Mouse (Mus musculus): ENCODE results near the gene Wasf1. TPM values are rescaled to one million over a fixed set of nuclear protein-coding genes. Genes with fewer than 3 reads are reported as not detected.

The Wasf1 gene
- total and polyA plus RNA-seq, 3 experiments = 1.6 to 14.4 TPM; not detected in 1

DNA sequence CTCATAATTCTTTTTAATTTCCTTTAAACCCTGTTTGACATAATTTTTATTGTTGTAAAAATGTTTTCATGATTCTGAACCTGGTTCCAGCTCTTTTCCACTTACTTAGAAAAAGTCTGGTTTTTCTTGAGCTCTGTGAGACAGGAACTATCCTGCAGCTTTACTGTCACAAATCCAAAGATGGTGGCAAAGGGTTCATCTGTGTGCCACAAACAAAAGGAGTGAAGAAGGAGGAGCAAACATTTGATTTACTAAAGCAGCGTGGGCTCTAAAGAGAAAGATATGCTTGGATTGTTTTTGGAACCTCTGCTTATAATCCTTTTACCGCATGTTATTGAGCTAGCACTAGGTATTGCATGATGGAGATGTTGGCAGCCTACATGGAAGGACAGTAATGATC is 4.0 kb downstream of the Wasf1 start:
- Histone ChIP-seq H3K27me3 (ENCODE audit: control insufficient read depth in 1 of 2, insufficient read depth in 2 of 2, low read length in 2 of 2) (no peaks in the 10 kb centered on the region), H3K79me2 (ENCODE audit: control insufficient read depth, insufficient read depth, low read length, poor library complexity) (peaks cover 13% of the 10 kb centered on the region), H3K9me3 (replicated peaks; ENCODE audit: insufficient read depth, low read length) (no peaks in the 10 kb centered on the region)

DNA sequence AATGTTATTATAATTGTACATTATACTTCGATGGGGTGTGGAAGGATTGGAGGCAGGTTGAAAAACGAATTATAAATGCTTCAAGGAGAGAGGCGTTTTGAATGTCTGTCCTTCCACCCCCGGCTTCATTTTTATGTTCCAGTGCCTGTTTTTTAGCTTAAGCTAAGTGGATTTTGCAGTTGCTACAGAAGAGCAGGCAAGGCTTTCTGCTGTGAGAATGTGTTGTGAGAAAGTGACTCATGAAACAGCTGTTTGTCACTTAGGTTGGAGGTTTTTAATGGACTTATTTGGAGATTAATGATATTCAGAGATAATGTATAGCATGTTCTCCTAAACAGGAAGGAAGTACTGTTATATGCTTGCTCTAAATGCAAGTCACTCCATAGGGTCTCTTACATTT is 5.9 kb downstream of the Wasf1 start:
- peaks cover 0 to 4% of the 10 kb centered on the region in 2 experiments; a peak in 1 of 4 replicates for H3K4me1 ChIP-seq (ENCODE audit: control insufficient read depth in 1 of 2, insufficient read depth in 2 of 2, low read length in 2 of 2)
- peaks cover 5% of the 10 kb centered on the region for H3K79me2 ChIP-seq (ENCODE audit: control insufficient read depth, insufficient read depth, low read length, poor library complexity)
- no peaks in the 10 kb centered on the region for H3K27me3 ChIP-seq (ENCODE audit: control insufficient read depth in 1 of 2, insufficient read depth in 2 of 2, low read length in 2 of 2)
- no peak overlapping the region for H3K9ac ChIP-seq (ENCODE audit: control insufficient read depth, low read depth, low read length, poor library complexity, severe bottlenecking)
- H3K36me3 ChIP-seq (ENCODE audit: control insufficient read depth in 1 of 2, insufficient read depth in 2 of 2, low read length in 2 of 2) = peaks cover 0 to 8% of the 10 kb centered on the region in 2 experiments; a peak in 2 of 4 replicates
- H3K27ac ChIP-seq (ENCODE audit: control insufficient read depth, low read depth, low read length) = no peak overlapping the region
- H3K4me3 ChIP-seq (ENCODE audit: control insufficient read depth in 1 of 2, insufficient read depth in 1 of 2, low read depth in 2 of 2, low read length in 2 of 2) = no peak overlapping the region
- H3K9me3 ChIP-seq (replicated peaks; ENCODE audit: insufficient read depth, low read length) = no peaks in the 10 kb centered on the region
- DNase-seq (ENCODE audit: low read depth, low spot score) = peak; percentile 11
- TF ChIP-seq CHD1 (IDR thresholded peaks at IDR 0.05; ENCODE audit: low read depth, low read length) = no peak
- no peak for TF ChIP-seq MYC (IDR thresholded peaks at IDR 0.05; ENCODE audit: low read depth, low read length)
- peak; percentile 45; the same call in 1 of the 2 replicates for TF ChIP-seq ETS1 (IDR thresholded peaks at IDR 0.05; ENCODE audit: low read depth, low read length)
- no peak for TF ChIP-seq TAL1 (IDR thresholded peaks at IDR 0.05; ENCODE audit: low read length)
- no peak for TF ChIP-seq NELFE (IDR thresholded peaks at IDR 0.05; ENCODE audit: low read depth, low read length)
- TF ChIP-seq TBP (IDR thresholded peaks at IDR 0.05; ENCODE audit: low read depth, low read length) = no peak
- no peak for TF ChIP-seq MXI1 (IDR thresholded peaks at IDR 0.05; ENCODE audit: low read depth, low read length)
- TF ChIP-seq SMC3 (IDR thresholded peaks at IDR 0.05; ENCODE audit: low read depth, low read length) = no peak
- no peak for TF ChIP-seq POLR2AphosphoS2 (IDR thresholded peaks at IDR 0.05; ENCODE audit: low read length)
- TF ChIP-seq MYB (IDR thresholded peaks at IDR 0.05; ENCODE audit: low read depth, low read length) = no peak
- TF ChIP-seq GATA1 (IDR thresholded peaks at IDR 0.05; ENCODE audit: low read depth, low read length) = no peak
- TF ChIP-seq SIN3A (IDR thresholded peaks at IDR 0.05; ENCODE audit: low read length) = peak; percentile 59
- TF ChIP-seq KAT2A (conservative IDR thresholded peaks at IDR 0.05; ENCODE audit: low read depth, low read length) = no peak

More for the DNA sequence above, 4.0 kb downstream of the Wasf1 start:
- no peak overlapping the region for H3K27ac ChIP-seq (ENCODE audit: control insufficient read depth, low read depth, low read length)
- no peak for DNase-seq (ENCODE audit: low read depth, low spot score)
- TF ChIP-seq TBP (IDR thresholded peaks at IDR 0.05; ENCODE audit: low read depth, low read length) (no peak), POLR2AphosphoS5 (IDR thresholded peaks at IDR 0.05; ENCODE audit: borderline replicate concordance, low read depth, low read length) (no peak), ZC3H11A (IDR thresholded peaks at IDR 0.05; ENCODE audit: low read depth, low read length) (no peak), POLR2AphosphoS2 (IDR thresholded peaks at IDR 0.05; ENCODE audit: low read length) (no peak), BHLHE40 (IDR thresholded peaks at IDR 0.05; ENCODE audit: borderline replicate concordance, low read depth, low read length) (no peak), RAD21 (IDR thresholded peaks at IDR 0.05; ENCODE audit: low read depth, low read length) (no peak), ZMIZ1 (IDR thresholded peaks at IDR 0.05; ENCODE audit: low read depth, low read length) (no peak), CHD2 (IDR thresholded peaks at IDR 0.05; ENCODE audit: low read length) (no peak), USF1 (IDR thresholded peaks at IDR 0.05; ENCODE audit: low read depth, low read length) (no peak), JUND (IDR thresholded peaks at IDR 0.05; ENCODE audit: low read depth, low read length) (no peak), HCFC1 (IDR thresholded peaks at IDR 0.05; ENCODE audit: low read depth, low read length) (no peak), CHD1 (IDR thresholded peaks at IDR 0.05; ENCODE audit: low read depth, low read length) (no peak), RCOR1 (IDR thresholded peaks at IDR 0.05; ENCODE audit: low read depth, low read length) (no peak)
- H3K4me1 ChIP-seq (ENCODE audit: control insufficient read depth in 1 of 2, insufficient read depth in 2 of 2, low read length in 2 of 2) = peaks cover 0 to 4% of the 10 kb centered on the region in 2 experiments; a peak in 1 of 4 replicates
- no peak overlapping the region for H3K4me3 ChIP-seq (ENCODE audit: control insufficient read depth in 1 of 2, insufficient read depth in 1 of 2, low read depth in 2 of 2, low read length in 2 of 2)
- H3K9ac ChIP-seq (ENCODE audit: control insufficient read depth, low read depth, low read length, poor library complexity, severe bottlenecking) = no peak overlapping the region
- H3K36me3 ChIP-seq (ENCODE audit: control insufficient read depth in 1 of 2, insufficient read depth in 2 of 2, low read length in 2 of 2) = peaks cover 0 to 8% of the 10 kb centered on the region in 2 experiments; a peak in 2 of 4 replicates

Measured in MEL (cell line).